Mouse (Mus musculus) gonadal fat pad, adult 2 months (tissue): Measurements from ENCODE around the gene Ccdc183. TPM values are rescaled to one million over a fixed set of nuclear protein-coding genes. Genes with fewer than 3 reads are reported as not detected.

Experiments
- DNase-seq: peaks from one replicate; pipeline ENCODE4 v3.0.0-alpha.2; 2012; ENCODE audit warnings: low read depth
- polyA plus RNA-seq: library from polyadenylated mRNA; depleted of rRNA; stranded (reverse); fragments of >200 nt; gene quantifications from 2 replicates; pipeline ENCODE4 v1.2.3, GENCODE M21; 2012

Ccdc183 gene
- polyA plus RNA-seq, 1 experiment = 1.0 TPM

DNA sequence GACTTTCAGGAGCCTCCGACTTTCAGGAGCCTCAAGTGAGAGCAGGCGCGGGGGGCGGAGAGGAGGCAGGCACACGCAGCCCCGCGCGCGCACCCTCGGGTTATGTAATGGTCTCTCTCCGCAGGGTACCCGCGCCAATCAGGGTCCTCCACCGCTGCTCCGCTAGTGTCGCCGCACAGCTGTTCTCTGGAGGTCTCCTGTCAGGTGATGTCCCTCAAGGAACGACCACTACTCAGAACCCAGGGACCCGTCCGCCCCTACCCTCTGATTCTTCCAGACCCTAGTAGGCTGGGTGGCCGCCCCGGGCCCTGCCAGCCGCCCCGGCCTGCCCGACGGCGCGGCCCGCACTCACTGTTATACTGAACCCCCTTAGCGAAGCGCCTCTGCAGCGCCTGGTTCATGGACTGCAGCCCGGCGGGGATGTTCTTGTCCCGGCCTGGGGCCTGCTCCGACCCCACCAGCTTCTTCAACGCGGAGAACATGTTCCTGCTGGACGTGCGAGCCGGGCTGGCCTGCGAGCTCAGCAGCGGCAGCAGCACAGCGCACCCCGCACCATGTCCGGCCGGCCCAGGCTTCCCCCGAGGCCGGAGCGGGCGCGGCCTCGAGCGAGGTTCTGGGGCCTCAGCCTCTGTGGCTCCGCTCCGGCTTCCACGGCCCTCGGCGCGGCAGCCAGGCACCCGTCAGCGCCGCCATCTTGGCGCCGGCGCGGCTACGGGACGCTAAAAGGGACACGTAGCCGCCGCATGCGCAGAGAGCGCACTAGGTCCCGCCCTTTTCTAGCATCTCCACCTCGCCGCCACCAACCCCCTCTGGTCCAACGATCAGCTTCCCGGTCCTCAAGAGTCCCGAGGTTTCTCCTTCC is 9.5 kb downstream of the Ccdc183 start, which contains the start of gene Rabl6:
Gene Rabl6, minus strand, starts transcription at position 761 of the 862 bp plus-strand sequence.
- DNase-seq = no peak

DNA sequence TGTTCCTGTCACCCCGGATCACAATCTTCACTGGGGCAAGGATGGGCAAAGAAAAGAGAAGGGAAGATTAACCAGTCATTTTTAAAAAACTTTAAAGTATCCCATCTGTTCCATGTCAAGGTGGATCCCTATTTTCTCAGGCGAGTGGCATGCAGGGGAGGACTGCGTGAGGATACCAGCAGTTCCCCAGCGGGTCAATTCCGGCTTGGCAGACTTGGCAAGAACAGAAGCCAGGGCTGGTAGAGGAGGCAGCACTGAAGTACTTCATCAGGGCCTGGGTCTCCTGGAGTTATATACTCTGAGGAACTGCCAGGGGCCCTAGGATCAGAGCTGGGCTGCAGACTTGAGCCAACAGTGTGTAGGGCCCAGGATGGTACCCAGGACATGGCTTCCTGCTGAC is 15.0 kb downstream of the Ccdc183 start:
- DNase-seq = no peak

DNA sequence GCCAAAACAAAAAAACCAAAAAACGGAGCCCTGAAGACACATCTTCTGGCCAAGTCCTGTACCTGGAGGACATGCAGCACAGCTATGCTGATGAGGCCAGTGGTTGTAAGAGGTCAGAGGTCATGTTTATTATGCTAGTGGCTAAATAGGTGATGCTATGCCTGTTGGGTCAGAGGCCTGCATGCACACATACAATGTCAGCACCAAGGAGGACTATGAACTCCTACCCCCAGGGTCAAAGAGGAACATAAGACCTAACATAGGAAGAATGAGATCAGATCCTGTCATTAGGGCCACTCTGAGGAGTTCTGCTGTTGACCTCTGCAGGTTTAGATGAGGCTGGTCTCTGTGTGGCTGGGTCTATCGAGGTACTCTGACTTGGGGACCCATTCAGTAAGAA is 17.4 kb downstream of the Ccdc183 start:
- DNase-seq = no peak

DNA sequence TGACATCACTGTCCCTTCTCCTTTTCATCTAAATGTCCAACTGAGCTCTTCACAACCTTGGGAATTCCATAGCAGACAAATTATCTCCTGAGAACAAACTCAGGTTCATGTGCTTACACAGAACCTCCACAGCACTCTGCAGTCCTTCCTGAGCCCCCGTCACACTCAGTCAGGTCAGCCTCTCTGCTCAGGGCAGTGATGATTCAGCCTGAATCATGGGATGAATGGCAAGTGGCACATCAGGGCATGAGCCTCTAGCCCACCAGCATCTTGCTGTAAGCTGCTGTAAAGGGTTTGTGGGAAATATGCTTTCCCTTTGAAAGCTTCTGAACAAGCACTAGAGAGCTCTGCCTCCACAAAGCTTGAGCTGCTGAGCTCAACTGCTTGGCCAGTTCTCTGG is 18.7 kb downstream of the Ccdc183 start:
- no peak for DNase-seq

DNA sequence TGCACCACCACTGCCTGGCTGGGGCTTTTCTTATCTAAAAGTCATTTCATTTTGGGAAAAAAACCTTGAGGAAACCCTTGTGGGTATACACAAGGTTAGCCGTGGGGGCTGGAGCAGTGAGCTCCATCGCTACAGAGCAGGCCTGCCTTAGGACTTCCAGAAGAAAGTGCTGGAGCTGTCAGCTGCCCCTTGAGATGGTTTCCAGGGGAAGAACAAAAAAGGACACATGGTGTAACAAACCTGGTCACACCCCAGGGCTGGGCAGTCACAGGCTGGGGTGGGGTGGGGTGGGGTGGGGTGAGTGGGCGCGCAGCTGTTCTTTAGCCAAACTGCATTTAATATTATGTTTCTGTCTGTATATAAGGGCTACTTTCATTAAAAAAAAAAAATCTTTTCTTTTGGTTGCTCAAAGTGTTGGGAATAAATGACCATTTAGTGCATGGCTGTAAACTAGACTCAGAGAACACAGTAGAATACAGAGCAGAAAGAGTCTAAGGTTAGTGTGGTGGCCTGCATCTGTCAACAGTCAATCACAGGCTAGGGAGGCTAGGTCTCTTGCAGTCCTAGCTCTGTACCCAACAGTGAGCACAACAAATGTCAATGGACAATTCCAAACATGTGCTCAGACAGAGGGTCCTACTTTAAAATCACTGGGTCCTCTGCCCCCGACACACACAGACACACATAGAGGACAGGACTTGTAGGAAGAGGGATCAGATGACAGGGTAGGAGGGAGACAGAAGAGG is 20.5 kb downstream of the Ccdc183 start:
- DNase-seq = no peak

DNA sequence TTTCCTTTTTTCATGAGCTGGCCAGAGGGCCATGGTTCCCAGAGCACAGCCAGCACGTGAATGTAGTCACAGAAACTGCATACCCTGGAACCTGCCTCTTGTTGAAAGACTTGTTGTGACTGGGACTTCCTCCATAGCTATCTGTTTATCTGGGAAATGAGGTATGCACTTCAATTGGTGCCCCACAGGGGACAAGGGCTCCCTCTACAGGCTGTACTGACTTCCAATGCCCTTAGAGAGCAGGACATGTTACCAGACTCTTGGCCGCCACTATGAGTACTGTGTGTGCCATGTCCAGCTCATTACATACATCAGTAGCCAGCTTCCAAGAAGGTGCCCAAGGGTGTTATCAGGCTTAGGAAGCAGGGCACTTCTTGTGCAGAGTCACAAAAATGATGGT is 25.6 kb downstream of the Ccdc183 start:
- no peak for DNase-seq

DNA sequence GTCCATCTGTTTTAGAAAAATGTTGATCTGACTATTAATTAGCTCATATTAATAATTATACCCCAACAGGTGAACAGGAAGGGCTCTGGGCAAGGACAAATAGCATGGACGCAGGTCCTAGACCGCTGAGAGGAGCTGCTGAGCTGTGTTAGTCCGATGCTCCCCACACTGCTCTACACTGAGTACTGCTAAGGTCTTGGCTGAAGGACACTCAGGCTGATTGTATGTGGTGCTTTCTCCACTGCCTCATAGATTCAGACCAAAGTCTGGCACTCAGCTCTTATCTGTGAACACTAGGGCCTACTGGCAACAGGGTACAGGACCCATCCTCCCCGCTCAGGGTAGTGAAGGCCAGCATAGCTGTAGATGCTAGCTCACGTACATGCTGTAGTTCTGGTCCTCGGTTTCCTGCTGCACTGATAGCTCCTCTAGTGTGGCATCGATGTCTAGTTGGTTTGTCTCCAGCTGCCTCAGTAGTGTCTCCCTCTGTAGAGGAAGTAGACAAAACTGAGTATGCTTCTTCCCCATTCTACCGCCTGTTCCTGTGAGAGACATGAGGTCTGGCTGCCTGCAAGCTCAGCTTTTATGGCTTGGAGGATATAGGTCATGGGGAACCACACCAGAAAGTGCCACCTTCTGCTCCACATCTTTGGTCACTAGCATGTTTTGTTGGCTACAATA is 29.1 kb downstream of the Ccdc183 start:
- no peak for DNase-seq

DNA sequence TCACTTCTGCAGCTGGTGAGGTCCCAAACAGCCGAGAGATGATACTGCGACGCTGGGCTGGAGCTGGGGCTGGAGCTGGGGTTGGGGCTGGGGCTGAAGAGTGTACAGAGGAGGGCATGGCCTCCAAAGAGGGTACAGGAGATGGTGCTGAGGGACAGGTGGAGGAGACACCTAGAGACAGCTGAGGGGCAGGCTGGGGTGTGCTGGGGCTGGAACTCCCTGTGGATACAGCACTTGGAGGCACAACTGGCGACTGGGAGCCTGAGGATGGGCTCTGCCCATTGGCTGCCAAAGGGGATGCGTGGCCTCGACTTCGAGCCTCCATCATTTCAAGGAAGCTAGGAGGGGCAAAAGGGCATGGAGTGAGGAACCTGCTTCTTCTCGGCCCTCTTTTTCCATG is 30.2 kb downstream of the Ccdc183 start:
- no peak for DNase-seq

DNA sequence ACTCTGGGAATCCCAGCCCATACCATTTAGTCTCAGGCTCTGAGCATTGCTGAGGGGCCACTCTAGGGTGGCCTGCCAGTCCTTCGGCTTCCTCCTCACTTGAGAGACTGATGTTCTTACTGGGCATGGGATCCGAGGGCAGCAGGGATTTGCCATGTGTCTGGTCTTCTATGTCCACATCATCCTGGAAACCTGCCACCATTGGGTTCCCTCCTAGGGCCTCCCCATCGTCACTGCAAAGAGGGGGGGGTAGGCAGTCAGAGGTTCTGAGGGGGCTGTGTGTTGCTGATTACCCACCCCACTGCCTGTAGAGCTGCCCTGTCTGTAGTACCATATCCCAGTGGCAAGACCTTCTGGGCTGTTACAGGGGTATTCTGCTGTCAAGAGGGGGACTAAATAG is 31.9 kb downstream of the Ccdc183 start:
- no peak for DNase-seq

DNA sequence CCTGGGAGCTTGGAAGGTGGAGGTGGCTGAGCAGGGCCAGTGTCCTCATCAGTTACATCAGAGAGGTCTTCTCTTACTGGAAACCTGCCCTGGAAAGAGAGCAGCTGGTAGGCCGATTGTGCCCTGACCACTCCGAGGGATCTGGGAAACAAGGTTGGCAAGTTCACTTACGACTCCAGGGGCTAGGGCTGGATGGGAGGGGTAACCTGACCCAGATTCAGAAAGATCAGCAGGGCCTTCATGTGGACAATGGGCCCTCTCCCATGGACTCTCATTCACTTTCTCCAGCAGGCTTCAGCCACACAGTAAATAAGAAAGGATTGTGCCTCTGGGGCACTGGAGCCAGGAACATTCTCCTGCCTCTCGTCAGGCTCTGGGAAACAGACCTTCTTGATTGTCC is 32.6 kb downstream of the Ccdc183 start:
- no peak for DNase-seq

DNA sequence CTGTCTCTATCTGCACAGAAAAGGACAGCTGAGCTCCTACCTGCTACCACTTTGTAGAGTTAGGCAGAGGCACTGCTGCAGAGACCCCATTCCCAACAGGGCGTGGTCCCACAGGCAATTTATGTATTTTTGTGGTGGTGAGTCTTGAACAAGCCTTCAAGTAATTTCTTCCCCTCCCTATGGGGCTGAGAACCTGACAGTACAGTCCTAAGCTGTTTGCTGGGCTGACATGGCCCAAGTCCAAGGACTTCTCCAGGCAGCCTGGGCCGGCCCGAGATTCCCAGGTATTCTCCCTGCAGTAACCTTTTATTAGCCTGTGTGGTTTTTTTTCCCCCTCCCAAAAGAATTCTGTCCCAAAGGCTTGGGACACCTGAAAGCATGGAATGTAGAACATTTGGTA is 33.3 kb downstream of the Ccdc183 start:
- DNase-seq = no peak

DNA sequence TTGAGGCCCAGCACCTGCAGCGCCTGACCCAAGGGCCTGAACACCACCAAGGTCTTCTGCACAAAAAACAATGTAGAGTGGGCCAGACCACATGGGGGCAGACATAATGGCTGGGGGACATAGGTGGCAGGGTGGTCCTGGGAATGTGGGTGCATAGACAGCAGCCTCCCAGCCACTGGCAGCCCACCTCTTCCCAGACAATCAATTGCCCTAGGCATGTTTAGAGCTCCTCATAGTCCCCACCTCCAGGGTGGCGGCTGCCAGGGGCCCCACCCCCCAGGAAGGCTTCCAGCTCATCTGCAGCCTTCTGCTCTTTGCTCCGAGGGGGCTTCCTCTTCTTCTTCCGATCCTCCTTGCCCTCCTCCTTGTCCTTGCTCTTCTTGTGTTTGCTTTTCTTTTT is 33.9 kb downstream of the Ccdc183 start:
- DNase-seq = no peak

DNA sequence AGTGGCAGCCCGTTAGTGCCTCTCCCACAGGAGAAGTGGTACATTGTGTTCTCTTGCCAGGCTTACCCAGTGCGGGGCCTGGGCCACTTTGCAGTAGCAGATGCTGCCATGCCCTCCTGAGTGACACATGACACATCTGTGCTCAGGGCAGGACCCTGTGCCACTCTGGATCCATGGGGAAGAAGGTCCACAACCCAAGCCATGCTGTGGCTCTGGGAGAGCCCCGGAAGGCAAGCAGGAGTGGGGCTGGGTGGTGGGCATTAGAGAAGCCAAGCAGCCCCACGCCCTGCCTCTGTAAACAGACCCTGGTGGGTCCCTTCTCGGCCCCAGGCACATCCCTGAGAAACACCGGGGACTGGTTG is 34.4 kb downstream of the Ccdc183 start:
- DNase-seq = no peak

DNA sequence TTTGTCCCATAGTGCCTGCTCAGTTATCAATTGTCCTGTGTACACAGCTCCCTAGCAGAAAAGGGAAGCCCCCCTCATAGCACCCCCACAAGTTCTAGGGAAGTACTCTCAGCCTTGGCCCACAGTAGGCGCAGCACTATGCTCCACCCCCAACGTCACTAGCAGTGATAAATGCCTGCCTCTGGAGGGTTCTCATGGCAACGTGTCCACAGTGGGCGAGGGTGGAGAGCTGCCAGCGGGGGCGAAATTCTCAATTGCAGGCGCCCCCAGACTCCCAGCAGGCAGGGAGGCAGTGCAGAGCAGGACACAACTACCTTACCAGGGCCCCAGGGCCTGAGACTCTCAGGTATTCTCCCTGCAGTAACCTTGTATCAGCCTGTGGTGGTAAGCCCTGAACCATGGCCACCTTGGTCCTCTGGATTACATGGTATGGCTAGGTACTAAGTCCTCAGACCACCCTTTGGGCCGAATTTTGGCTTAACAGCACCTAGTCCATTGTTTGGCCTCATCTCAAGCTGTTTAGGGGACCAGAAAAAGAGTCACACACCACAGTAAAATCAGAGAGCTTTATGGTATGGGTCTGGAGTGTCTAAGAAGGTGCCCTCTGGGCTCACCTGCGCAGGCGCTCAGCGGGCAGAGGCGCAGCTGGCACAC is 34.9 kb downstream of the Ccdc183 start:
- no peak for DNase-seq

DNA sequence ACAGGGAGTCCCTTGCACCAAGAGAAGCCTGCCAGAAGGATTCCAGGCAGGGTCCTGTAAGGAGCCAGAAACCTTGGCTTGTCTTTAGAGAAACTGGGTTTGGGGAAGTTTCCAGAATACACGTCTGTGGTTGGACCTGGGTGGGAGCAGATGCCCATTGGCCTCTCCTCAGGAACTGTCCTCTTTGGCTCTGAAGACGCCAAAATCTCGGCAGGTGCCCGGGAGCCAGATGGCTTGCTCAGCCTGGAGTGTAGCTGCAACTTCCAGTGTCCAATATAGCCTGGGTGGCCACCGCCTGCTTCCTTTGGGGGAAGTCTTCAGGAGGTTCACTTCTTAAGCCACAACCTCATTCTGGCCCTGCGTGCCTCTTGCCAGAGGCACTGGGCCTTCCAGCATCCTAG is 35.6 kb downstream of the Ccdc183 start:
- DNase-seq = no peak

DNA sequence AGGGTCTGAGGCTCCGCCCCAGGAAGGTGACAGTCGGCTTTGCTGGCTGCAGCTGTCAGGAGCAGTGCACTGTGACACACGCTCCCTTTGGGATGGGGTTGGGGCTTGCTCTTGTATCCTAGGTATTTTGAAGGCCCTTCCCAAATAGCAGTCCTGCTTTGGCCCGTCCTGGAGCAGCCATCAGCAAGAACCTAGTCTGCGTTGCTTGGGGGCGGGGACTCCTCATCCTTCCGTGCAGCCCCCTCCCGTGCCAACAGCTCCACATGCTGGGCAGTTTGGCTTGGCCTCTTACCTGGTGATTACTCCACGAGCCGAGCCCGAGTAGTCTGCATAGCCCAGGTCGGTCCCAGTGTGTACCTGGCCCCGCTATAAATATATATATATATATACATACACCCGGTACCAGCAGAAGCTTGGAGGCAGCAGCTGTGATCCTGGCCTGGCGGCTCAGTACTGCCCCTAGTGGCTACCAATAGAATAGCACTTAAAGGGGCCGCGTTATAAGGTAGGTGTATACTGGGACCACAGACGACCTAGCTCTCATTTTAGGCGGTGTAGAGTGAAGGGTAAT is 36.1 kb downstream of the Ccdc183 start, which contains the start of gene Ajm1:
Gene Ajm1, minus strand, starts transcription at position 464 of the 571 bp plus-strand sequence.
- no peak for DNase-seq

DNA sequence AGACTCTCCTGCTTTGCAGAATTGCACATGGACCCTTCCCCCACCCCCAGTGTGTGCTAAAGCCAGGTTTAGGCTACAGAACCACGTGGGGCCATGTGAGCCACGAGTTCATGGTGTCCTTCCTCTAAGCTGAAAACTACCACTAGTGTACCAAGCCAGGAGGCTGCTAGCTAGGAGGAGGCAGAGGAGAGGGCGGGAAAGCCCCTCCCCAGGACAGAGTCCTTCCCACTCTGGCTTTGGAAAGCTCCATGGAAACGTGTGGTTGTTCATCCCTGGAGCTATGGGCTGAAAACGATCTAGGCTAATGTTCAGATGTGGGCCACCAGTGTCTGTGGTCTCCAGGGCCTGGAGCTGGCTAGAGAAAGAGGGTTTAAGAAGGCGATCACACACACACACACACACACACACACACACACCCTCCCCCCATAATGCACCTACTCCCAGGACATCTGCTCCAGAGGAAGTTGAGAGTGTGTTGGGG is 36.8 kb downstream of the Ccdc183 start:
- DNase-seq = no peak

DNA sequence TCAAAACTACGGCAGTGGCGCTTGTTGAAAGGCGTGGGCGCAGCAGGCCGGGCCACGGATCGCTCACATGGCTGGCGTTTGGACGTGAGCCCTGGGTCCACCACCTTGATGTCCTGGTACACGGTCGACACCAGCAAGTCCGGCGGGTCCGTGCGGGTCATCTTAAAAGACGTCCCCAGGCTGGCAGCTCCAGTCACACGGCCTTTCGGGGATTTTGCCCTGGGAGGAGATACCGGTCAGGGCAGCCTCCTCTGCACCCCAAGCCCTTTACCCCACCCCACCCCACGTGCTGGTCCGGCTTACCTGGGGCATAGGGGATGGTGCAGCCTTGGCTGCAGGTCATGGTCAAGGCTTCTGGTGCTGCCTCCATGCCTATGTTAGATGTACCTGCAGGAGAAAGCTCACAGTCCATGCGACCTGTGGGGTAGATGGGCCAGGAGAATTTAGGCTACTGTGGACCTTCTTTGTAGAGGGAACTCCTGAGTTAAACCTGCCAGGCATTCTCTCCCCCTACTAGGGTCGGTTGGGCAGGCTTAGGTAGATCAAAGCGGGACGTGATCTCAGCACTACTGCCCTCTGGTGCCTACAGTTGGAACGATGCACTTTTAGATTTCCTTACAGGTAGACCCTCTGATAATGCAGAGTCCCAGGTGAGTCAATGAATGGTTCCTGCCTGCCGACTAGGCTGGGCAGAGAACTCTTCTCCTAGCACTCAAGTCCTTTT is 37.6 kb downstream of the Ccdc183 start:
- DNase-seq = no peak

DNA sequence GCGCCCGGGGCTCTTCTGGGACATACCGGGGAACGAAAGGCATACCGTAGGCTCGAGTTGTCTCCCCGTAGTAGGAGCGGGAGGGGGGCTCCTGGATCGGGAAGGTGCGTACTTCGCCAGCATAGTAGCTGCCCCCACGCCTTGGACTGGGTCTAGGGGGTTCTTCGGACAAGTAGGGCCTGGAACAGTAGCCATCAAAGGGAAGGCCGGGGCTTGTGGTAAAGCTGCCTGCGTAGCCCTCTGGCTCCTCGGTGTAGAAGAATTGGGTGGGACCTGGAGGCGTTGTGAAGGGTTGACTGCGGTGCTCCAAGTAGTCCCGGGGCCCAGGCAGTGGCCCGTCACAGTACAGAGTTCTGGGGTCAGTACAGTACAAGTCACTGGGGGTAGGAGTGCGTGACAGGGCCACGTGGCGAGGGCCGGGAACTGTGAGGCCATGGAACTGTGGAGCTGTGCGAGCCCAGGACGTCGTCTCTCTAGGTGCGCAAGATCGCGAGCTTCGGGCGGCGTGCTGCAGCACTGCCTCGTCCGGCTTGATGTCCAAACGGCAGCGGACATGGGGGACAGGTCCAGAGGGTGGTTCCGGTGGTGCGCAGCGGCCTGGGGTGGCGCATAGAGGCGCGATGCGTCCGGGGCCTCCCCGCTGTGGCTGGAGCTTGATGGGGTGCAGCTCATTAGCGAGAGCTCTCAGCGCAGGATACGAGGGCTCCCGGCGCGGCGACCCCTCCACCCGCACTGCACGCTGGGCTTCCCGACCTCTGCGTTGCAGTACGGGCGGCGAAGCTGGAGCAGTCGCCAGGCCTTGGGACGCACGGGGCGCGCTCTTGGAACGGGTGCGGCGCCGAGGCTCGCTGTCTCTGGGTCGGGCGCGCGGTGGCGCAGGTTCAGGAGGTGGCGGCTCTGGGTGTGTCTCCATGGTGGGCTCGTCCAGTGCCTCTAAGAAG is 38.4 kb downstream of the Ccdc183 start:
- no peak for DNase-seq
